Mouse (Mus musculus) megakaryocyte progenitor cell, adult 5-6 weeks (primary cell): ENCODE measurements around the gene Rps27l. TPM values are rescaled to one million over a fixed set of nuclear protein-coding genes. Genes with fewer than 3 reads are reported as not detected.

ENCODE experiments used
- ATAC-seq: replicated peaks from 2 replicates; pipeline ENCODE4 v1.8.0; 2016; ENCODE audit warnings: mild to moderate bottlenecking, moderate TSS enrichment, inconsistent platforms; ENCODE audit not compliant: poor library complexity
- total RNA-seq, 2 experiments: library from RNA; stranded (forward) in 1 of 2; stranded (reverse) in 1 of 2; fragments of 157-497, 149-512 nt in 1 of 2; fragments of 200-1000 nt in 1 of 2; gene quantifications; 2 replicates each; pipeline versions ENCODE4 v1.2.3 to v1.2.4; 2015 to 2017

The Rps27l gene
- total RNA-seq, 2 experiments from 2014 or later, result 174 to 550 TPM

DNA sequence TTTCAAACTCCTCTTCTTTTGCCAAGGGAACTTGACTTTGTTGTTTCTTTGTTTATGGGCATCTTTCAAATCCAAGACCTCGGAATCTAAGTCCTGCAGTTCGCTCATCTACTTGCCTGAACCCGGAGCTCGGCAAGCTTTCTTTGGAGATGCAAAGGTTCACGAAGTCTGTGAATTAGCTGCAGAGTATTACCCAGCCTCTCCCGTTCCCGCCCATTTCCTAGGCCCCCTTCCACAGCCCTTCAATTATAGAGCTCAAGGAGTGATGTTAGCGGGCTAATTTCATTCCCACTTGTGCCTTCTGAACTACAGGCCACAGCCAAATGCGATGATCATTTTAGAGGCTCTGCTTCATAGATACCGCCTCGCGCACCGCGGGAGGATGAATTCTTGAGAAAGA lies 25.9 kb upstream of the Rps27l start:
- ATAC-seq, result no peak

- ATAC-seq, result no peak
Observed at GRCm38 (mm10) chr9:66920488-66921279, 25.2 kb upstream of the Rps27l start.

- no peak for ATAC-seq
Observed at GRCm38 (mm10) chr9:66922076-66922475, 23.8 kb upstream of the Rps27l start.

DNA sequence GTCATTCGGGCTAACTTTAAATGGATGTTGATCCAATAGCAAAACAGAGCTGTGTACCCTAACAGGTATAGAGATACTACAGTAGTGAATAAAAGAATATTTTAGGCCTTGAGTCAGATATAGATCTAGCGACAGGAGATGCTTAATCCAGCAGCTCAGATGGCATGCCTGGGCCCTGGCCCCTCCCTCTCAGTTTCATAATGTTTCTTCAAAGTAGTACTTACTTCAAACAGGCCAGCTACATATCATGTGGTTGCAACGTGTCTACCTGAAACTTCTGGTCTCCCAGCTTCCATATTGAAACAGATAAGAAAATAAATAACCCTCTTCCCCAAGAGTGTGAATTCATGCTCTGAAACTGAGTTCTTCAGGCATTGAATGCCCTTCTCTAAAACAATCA lies 20.0 kb upstream of the Rps27l start:
- ATAC-seq, result no peak

GRCm38 (mm10) chr9:66927696-66928402 lies 18.0 kb upstream of the Rps27l start:
- ATAC-seq, result no peak

GRCm38 (mm10) chr9:66930351-66930750 lies 15.5 kb upstream of the Rps27l start:
- ATAC-seq, result no peak

DNA sequence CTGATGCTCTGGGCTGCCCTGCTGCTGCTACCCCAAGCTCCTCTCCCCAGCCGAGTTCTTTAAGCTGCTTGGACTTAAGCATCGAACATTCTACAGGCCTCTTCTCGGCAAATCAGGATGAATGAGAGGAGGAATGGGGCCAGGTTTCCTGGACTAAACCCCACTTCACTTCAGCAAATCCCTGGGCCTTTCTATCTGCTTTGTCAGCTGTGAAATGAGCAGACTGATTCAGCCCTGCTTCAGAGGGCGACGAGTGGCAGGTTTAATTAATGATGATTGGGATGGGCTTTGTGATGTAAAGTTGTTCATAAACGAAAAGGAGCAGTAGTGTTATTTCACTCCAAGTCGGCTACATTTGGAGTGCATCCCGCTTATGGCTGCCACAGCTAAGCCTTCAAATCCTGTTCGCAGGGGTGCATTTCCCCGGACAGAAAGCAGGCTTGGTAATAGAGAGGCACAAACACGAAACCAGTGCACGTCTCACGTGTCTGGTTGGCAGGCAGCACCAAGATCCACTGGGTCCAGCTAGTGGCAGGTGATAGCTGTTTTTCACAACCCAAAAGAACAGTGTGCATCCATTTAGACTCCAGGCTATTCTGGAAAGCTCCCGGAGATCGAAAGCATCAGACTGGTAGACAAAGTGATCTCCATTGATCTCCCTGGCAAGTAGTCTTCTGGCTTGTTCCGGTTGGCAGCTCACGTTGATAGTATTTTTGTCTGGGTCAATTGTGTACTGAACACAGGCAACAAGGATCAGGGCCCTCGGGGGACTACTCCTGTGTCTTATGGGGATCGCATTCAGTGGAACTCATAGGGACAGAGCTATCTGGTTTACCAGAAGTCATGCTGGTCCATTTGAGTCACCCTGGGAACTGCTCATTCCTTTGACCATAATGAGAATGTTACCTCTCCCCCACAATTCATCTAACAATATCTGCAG lies 11.7 kb upstream of the Rps27l start:
- ATAC-seq, result no peak

DNA sequence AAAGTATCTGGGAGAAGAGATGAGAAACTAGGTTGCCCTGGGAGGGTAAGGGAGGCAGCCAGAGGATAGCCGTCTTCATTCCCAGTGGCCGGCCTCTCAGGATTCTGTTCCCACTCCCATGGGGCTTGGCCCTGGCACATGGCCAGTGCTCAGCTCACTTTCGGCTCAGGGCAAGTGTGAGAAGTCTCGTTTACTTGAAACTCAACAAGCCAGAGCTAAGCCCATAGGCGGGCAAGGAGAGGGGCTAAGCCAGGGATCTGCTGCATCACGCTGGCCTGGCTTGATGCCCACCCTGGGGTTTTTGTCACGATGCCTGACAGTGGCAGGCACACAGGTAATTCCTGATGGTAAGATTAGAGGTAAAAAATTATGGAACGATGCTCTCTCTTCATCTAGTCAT lies 8.4 kb upstream of the Rps27l start:
- peak; percentile 40 for ATAC-seq

GRCm38 (mm10) chr9:66938836-66939235 lies 7.0 kb upstream of the Rps27l start:
- ATAC-seq, result peak; percentile 94

GRCm38 (mm10) chr9:66945161-66945560 lies 725 bp upstream of the Rps27l start:
- ATAC-seq, result no peak

DNA sequence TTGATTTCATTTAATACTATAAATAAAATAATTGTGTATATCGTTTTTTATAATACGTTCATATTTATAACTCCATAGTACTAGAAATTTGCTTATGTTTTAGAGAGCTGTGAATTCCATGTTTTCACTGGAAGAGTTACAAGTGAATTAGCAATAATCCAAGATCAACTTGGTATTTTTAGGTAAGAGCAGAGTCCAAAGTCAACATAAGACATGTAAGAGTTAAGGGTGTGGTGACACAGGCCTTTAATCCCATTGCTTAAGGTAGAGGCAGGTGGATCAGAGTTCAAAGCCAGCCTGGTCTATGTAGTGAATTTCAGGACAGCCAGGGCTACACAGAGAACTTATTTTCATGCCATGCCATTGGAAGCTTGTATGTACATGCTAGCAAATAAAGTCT lies 2.6 kb downstream of the Rps27l start:
- ATAC-seq, result no peak

DNA sequence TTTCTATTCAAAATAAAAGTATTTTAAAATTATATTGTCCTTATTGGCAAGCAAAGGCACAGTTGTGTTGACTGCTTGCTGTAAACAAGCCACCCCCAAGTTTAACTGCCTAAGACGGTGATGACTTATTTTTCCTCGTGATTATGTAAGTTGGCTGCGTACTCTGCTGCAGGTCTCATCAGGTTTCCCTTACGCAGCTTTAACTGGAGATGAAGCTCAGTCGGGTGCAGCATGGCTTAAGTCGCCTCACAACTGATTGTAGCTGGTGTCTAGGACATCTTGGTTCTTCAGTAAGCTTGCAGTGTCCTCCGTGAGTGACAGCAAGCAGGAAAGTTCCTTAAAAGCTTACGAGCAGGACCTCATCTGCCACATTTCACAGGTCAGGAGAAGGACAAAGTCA lies 6.4 kb downstream of the Rps27l start:
- ATAC-seq, result no peak

GRCm38 (mm10) chr9:66952886-66953285 lies 7.0 kb downstream of the Rps27l start:
- ATAC-seq, result no peak

DNA sequence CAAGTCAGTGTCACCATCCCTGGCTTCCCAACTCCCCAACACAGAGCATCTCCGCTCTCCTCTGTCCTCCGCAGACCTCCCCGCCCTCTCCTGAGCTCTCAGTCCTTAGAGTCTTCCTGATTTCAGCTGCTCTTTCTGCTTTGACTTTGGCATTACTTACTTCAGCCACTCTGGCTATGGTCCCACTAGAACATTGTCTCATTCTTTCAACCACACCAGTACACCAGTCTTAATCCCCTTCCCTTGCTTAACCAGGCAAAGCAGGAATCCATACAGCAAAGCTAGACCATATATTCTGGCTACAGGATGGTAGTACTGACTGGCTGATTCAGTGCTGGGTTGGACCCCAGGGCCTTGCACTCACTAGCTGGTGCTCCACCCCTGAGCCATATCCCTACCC lies 11.6 kb downstream of the Rps27l start:
- ATAC-seq, result no peak

DNA sequence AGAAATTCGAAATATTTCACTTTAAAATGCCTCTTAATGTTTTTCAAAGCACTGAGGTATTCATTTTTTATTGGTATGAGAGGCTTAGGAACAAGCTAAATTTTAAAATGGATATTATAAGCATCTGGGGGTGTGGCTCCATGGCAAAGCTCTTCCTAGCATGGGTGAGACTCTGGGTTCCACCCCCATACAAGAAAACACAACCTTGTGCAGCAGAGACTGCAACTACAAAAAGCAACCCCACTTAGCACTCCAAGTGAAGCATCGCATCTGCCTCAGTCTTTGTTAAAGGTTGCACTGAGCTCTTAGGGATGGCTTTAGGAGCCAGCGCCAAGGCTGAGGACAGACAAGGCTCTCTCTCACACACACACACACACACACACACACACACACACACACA lies 15.6 kb downstream of the Rps27l start:
- no peak for ATAC-seq

DNA sequence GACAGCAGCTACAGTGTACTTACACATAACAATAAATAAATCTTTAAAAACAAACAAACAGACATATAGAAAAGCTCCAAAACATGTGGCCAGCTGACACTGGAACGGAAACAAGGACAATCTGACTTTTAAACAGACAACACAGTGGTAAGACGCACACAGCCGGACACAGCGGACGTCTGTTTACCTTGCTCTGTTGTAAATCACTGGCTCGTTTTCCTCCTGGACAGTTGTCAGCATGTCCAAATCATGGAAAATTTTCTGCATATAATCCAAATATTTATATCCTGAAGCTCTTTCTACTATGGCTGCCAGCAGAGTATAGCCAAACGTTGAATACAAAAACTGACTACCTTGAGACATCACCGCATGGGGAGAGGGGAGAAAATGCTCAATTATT lies 21.6 kb downstream of the Rps27l start:
- ATAC-seq, result no peak

DNA sequence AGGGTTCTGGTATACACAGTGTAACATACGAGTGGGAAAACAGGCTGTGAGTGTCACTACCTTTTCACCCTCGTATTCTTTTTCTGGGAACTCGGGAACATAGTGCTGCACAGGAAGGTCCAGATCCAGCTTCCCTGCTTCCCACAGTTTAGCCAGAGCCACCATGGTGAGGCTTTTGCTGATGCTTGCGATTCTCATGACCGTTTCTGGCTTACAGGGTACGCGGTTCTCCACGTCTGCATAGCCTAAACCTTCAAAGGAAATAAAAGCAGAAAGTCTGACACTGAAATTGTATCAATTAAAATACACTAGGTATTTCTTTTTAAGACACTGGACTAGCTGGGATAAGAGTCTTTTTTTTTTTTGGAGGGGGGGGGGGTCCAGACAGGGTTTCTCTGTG lies 25.2 kb downstream of the Rps27l start:
- ATAC-seq, result no peak

GRCm38 (mm10) chr9:66974721-66975225 lies 28.9 kb downstream of the Rps27l start:
- ATAC-seq, result peak; percentile 90

- peak; percentile 89 for ATAC-seq
Observed at GRCm38 (mm10) chr9:66975239-66975645, 29.4 kb downstream of the Rps27l start, which contains the start of gene Lactb. Gene Lactb, minus strand, starts transcription at chr9:66975484.

DNA sequence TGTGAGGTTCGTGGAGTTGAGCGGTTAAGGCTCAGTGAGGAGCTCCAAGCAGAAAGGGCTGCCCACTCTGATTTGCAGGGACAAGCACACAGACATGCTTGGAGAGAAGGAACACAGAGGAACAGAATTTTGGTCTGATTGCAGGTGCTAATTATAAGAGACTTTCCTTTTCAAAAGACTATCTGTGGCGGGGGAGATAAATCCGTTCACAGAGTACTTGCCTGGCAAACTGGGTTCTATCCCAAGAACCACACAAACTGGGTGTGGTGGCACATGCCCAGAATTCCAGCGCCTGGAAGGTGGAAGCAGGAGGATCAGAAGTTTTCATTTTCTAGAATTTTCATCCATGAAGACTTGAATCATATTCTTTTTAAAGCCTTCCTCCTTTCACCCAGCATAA lies 31.2 kb downstream of the Rps27l start:
- ATAC-seq, result no peak

DNA sequence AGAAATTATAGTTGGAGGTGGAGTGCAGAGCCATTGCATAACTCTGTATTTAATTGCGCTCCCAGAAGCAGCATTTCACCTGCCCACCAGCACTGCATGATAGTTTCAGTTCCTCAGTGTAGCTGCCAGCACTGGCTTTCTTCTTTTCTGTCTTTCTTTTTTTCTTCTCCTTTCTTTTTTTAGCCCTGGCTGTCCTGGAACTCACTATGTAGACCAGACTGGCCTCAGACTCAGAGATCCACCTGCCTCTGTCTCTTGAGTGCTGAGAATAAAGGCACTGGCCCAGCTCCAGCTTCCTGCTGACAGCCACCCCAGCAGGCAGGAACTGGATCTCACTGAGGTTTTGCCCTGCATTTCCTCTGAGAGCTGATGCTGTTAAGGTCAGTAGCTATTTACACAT lies 32.1 kb downstream of the Rps27l start:
- peak; percentile 33; the same call in 1 of the 2 replicates for ATAC-seq
